Mouse (Mus musculus) brain, embryonic 14.5 days (tissue): ENCODE measurements around the gene Mlec. TPM values are rescaled to one million over a fixed set of nuclear protein-coding genes. Genes with fewer than 3 reads are reported as not detected.

Experiments used
- DNase-seq: peaks from one replicate; pipeline ENCODE4 v3.0.0-alpha.2; 2011; ENCODE audit warnings: low read depth
- CTCF ChIP-seq: fragments of 200-500 bp; IDR thresholded peaks from 2 replicates; pipeline ENCODE4 v1.5.1; 2012; ENCODE audit warnings: inconsistent platforms, mild to moderate bottlenecking, moderate library complexity, borderline replicate concordance; ENCODE audit not compliant: insufficient read depth, insufficient read length; ENCODE audit errors: extremely low read depth
- POLR2A ChIP-seq: fragments of 200-500 bp; IDR thresholded peaks from 2 replicates; pipeline ENCODE4 v1.6.1; 2012; ENCODE audit warnings: mild to moderate bottlenecking, inconsistent platforms, borderline replicate concordance; ENCODE audit not compliant: poor library complexity, insufficient read depth, insufficient read length, severe bottlenecking; ENCODE audit errors: extremely low read depth
- polyA plus RNA-seq: library from polyadenylated mRNA; depleted of rRNA; stranded (reverse); fragments of >200 nt; gene quantifications from 2 replicates; pipeline ENCODE4 v1.2.3, GENCODE M21; 2012; rRNA removed

Gene Mlec
- 63.6 and 80.4 TPM in 2 replicates for polyA plus RNA-seq

DNA sequence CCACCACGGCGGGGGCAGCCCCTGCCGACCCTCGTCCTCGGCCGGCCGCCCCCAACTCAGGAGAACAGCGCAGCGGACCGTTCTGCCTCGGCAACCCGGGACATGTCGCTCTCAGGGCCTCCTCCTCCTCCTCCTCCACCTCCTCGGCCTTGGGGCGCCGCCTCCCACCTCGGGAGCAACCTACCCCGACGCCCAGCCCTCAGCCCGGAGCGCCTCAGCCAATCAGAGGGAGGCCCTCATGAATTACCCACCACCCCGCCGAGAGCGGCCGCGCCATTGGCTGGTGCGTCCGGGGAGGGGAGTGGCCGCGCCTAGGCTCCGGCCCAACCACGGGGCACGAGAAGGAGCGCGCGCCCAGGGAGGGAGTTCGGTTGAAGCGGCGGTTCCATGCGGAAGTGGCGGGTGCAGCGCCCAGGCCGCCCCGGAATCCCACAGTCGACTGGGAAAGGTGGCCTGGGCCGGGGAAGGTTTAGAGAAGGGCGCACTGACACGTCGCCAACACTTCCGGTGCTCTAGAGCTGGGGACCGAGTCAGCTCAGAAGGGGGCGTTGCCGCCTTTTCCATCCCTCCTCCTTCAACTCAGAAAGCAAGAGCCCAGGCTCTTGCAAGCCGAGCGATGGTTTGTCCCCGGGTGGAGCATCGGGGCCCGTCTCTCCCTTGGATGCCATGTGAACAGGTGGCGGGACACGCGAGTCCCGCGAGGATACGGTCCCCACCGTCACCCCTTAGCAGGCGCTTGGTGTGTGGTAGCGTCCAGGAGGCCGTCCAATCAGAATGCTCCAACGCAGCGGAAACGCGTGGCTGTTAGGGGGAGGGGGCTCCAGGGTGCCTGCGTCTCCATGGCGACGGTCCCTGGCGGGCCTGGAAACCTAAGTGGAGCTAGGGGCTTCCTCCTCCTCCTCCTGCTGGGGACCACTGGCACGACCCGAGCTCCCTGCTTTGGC is at the start of gene Mlec:
Gene Mlec, minus strand, starts transcription at position 140 of the 944 bp plus-strand sequence.
- TF ChIP-seq CTCF (peak; percentile 35; the same call in 1 of the 2 replicates), POLR2A (peak; percentile 90)

DNA sequence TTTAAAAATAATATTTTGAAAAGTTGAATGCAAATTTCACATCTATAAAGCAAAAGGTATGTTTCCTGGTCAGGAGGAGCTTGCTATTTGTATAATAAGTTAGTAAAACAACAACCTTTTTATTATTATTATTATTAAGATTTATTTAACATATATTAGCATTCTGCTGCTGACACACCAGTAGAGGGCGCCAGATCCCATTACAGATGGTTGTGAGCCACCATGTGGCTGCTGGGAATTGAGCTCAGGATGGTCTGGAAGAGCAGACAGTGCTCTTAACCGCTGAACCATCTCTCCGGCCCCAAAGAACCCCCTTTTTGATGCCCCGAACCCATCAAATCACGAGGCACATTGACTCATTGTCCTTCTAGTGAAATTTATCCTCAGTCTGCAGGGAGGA is 49.3 kb upstream of the Mlec start:
- TF ChIP-seq POLR2A (no peak), CTCF (peak; percentile 19; the same call in 1 of the 2 replicates)
- no peak for DNase-seq

More for the DNA sequence above, at the start of gene Mlec:
- peak; percentile 99 for DNase-seq

DNA sequence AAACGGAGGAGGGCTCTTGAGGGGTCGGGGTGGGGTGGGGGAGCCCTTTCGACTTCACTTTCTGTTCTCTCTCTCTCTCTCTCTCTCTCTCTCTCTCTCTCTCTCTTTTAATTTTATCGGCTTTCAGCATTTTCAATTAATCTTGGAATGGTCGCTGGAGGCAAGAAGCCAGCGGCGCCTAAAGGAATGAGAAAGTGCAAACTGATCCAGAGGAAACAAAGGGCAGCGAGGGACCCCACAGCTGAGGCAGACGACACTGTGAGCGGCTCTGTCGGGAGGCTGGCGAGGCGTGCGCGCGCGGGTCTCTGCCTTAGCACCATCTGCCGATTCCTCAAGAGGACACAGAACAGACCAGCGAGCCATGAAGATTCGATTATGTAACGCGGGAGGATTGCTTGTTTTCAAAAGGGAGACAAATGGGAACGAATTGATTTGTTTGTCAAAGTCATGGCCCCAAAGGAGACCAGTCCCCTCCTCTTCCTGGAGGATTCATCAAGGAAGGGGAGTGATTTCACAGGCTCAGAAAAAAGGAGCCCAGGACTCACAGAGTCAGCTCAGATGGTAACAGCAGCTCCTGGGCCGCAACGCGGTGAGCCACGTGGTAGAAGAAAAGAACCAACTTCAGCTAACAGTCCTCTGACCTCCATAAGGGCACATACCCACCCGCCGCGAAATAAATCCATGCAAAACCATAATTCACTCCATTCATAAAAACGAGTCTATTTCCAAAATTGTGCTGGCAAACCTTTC is 46.8 kb upstream of the Mlec start:
- TF ChIP-seq CTCF (no peak), POLR2A (peak; percentile 29; the same call in 1 of the 2 replicates)

DNA sequence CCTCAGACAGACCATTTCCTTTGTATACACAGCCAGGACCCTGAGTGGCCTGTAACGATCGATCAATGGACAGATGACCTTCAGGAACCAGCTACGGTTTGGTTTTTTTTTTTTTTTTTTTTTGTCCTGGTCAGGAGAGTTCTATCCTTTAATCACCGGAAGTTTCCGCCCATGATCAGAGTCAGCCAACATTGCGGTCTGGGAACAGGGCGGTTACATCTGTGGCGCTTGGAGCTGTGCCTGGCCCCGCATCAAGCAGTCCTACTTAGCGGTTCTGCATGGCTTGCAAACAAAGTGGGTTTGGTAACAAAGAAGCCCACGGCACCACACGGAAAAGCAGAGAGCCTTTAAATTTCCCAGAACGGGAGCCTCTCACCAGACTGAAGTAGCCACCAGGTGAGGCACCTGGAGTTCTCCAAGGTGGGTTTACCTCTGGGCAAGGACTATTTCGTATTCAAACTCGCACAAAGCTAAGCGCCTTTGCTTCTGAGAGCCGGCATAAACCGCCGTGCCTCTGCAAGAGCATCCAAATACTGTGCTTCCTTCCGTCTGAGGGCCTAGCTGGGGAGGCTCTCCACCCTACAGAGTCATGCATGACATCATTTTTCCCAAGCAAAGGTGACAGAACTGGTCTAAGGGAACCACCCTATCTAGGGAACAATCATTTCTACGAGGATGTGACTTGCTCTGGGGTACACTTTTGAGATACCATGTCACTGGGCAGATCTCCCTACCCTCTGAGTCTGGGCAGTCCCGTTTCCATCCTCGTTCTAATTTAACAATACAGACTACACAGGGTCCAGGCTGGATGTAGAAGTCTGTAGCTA is 46.0 kb upstream of the Mlec start:
- TF ChIP-seq POLR2A, result no peak
- no peak for TF ChIP-seq CTCF

More for the DNA sequence above, 46.8 kb upstream of the Mlec start:
- DNase-seq, result peak; percentile 88

DNA sequence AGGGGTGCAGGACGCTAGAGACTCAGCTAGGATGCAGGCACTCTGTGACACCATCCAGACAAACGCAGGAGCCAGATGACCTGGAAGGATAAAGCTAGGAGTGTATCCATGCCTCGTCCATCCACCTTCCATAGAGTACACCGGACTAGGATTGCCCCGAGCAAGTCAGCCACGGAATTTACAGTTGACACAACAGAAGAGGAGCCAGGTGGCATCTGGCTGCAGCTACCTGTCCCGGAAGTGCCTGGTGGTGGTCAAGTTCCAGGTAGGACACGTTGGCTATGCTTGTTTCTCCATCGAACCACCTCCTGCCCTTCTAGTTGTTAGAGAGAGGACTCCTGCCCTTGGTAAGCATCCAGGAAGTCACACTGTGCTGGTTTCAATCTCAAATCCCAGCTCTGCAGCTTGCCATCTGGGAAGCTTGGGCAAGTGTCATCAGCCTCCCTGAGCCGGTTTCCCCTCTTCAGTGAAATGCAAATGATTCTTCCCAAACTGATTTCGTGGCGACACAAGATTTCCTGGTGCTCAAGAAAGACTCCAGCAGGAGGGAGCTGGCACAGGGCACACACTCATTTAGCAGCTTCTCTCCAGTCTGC is 36.7 kb upstream of the Mlec start:
- peak; percentile 61 for DNase-seq
- TF ChIP-seq CTCF (no peak), POLR2A (no peak)

More for the DNA sequence above, 46.0 kb upstream of the Mlec start:
- DNase-seq, result peak; percentile 80

GRCm38 (mm10) chr5:115193669-115194625 is 36.0 kb upstream of the Mlec start, which contains the start of gene Cabp1:
Cabp1 (minus strand) TSS chr5:115194381.
- TF ChIP-seq CTCF (peak; percentile 52), POLR2A (no peak)
- peak; percentile 80 for DNase-seq

DNA sequence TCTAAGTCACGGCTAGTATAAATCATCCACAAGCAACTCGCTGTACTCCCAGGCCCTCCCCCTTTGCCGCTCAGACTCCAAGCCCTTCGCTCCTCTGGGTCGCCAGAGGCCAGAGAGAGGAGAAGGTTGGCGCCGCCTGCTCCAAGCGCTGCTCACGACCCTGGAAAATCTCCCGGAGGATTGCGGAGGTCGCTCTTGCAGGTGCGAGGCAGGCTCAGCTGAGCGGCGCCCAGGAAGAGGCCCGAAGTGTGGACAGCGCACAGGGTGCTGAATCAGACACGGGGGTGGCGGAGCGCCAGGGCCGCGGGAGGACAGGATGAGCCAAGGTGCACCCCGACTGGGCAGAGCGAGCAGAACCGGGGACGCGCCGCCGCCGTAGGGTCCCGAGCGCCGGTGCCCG is 35.2 kb upstream of the Mlec start:
- TF ChIP-seq CTCF (no peak), POLR2A (no peak)
- peak; percentile 42 for DNase-seq

DNA sequence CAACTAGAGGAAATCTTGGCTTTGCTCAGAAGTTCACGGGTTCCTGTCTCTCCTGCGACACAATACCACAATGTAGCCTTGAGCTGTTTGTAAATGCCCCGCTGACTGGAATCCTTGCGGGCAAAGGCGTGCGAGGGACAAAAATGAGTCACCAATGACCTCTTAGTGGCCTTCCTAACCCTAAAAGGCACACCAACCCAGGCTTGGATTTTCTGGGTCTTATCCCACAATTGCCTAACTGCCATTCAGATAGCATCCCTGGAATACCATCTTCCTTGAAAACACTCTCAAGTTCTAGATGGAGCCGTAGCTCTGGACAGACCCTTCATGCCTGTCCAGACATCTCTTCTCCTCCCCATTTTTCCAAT is 34.8 kb upstream of the Mlec start:
- DNase-seq, result no peak

More for the DNA sequence above, 34.8 kb upstream of the Mlec start:
- TF ChIP-seq POLR2A (no peak), CTCF (no peak)
